11 mouse cellular contexts compared by ENCODE assay signal in the genomic region with DNA sequence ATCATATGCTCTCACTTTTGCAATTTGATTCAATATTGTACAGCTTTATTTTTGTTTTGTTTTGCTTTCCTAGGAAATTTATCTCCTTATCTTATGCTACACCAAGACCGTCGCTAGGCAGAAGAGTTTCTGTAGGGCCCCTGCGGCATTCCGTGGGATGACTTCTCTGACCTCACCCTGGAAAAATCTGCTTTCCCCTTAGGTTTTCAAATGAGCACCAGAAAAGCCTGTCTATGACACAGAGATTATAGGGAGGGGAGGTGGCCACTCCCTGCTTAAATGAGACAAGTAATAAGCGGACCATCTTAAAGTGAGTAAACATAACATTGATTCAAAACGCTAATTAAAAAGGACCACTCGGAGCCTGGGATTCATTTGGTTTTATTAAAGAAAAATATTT. TPM values are rescaled to one million over a fixed set of nuclear protein-coding genes. Genes with fewer than 3 reads are reported as not detected.
DNase-seq lines count a peak whose midpoint lies in the region; ATAC-seq and TF ChIP-seq lines count a peak whose summit lies in the region.
"Had no signal": no experiment of that assay in that cellular context is flagged by ENCODE, and none has a peak within 500 bp of the region (broad histone marks: within the 10 kb centered on the region; RNA-seq: fewer than 3 reads in every experiment).

No protein-coding gene starts in this region.

- TF ChIP-seq CTCF in liver, postnatal 0 days (IDR thresholded peaks at IDR 0.05; ENCODE audit: low read depth) = no peak

- no peak overlapping the region for H3K27ac ChIP-seq in heart, embryonic 12.5 days (ENCODE audit: poor library complexity, severe bottlenecking)
- peak overlapping the region; percentile 20; the same call in 1 of the 2 replicates for H3K27ac ChIP-seq in lung, embryonic 15.5 days
- peak overlapping the region; percentile 41 for H3K27ac ChIP-seq in liver, postnatal 0 days (ENCODE audit: low read depth)
- H3K27ac ChIP-seq: forebrain, embryonic 12.5 days; neural tube, embryonic 13.5 days had no signal

- no peaks in the 10 kb centered on the region for H3K36me3 ChIP-seq in heart, embryonic 12.5 days
- H3K36me3 ChIP-seq in lung, embryonic 15.5 days = no peaks in the 10 kb centered on the region
- H3K36me3 ChIP-seq in liver, postnatal 0 days (replicated peaks; ENCODE audit: insufficient read depth, low read length) = no peaks in the 10 kb centered on the region
- H3K36me3 ChIP-seq: forebrain, embryonic 12.5 days; neural tube, embryonic 13.5 days had no signal

- no peak for ATAC-seq in heart, embryonic 12.5 days (ENCODE audit: insufficient number of reproducible peaks, low FRiP score)
- ATAC-seq in lung, embryonic 15.5 days (ENCODE audit: borderline replicate concordance, extremely low read depth, low FRiP score, low TSS enrichment) = no peak
- ATAC-seq in liver, postnatal 0 days = no peak

- TF ChIP-seq EP300 in liver, postnatal 0 days (IDR thresholded peaks at IDR 0.05; ENCODE audit: low read depth) = no peak

- H3K4me2 ChIP-seq in heart, embryonic 12.5 days = no peak overlapping the region; the same call in 1 of the 2 replicates
- H3K4me2 ChIP-seq in lung, embryonic 15.5 days = peak overlapping the region; percentile 31
- H3K4me2 ChIP-seq in liver, postnatal 0 days (ENCODE audit: low read depth, low read length) = peak overlapping the region; percentile 41
- H3K4me2 ChIP-seq: forebrain, embryonic 12.5 days; neural tube, embryonic 13.5 days had no signal

- intact Hi-C loops in left cerebral cortex, postnatal 36 days (cut with DNase I) = no loop called here

- no peaks in the 10 kb centered on the region for H3K27me3 ChIP-seq in heart, embryonic 12.5 days (replicated peaks)
- H3K27me3 ChIP-seq in lung, embryonic 15.5 days = no peaks in the 10 kb centered on the region
- H3K27me3 ChIP-seq in liver, postnatal 0 days (ENCODE audit: insufficient read depth, low read length) = no peaks in the 10 kb centered on the region
- H3K27me3 ChIP-seq: forebrain, embryonic 12.5 days; neural tube, embryonic 13.5 days had no signal

- WGBS in heart, embryonic 12.5 days = 40% methylated on average over 7 of the region's 7 CpGs
- 51% methylated on average over 7 of the region's 7 CpGs for WGBS in lung, embryonic 15.5 days
- WGBS in liver, postnatal 0 days (ENCODE audit: insufficient replicate concordance) = 44% methylated on average over 7 of the region's 7 CpGs

- peak; percentile 86 for DNase-seq in heart, adult 11 months
- DNase-seq in lung, postnatal 25 days (ENCODE audit: low spot score) = no peak
- DNase-seq in liver, postnatal 0 days = no peak
- no peak for DNase-seq in cerebellum, postnatal 14 days
- DNase-seq in left cerebral cortex, postnatal 36 days (ENCODE audit: low spot score in 2 of 2) = no peak
- DNase-seq in adrenal gland, adult 8-10 months = no peak
- DNase-seq: cerebellum, adult 11-12 months had no signal

- H3K4me1 ChIP-seq in heart, embryonic 12.5 days (replicated peaks) = 0 out of 2 replicates have a peak, but pooled peaks cover 5% of the 10 kb centered on the region
- peaks cover 5% of the 10 kb centered on the region; the same call in 1 of the 2 replicates for H3K4me1 ChIP-seq in lung, embryonic 15.5 days
- no peaks in the 10 kb centered on the region for H3K4me1 ChIP-seq in liver, postnatal 0 days (ENCODE audit: insufficient read depth)
- H3K4me1 ChIP-seq: forebrain, embryonic 12.5 days; neural tube, embryonic 13.5 days had no signal

- H3K9ac ChIP-seq in heart, embryonic 12.5 days = no peak overlapping the region
- 0 out of 2 replicates have a peak overlapping the region, but pooled peaks have one; percentile 17 for H3K9ac ChIP-seq in lung, embryonic 15.5 days
- 0 out of 2 replicates have a peak overlapping the region, but pooled peaks have one; percentile 10 for H3K9ac ChIP-seq in liver, postnatal 0 days (replicated peaks)
- H3K9ac ChIP-seq: forebrain, embryonic 12.5 days; neural tube, embryonic 13.5 days had no signal

- H3K4me3 ChIP-seq in heart, embryonic 12.5 days = no peak overlapping the region
- peak overlapping the region; percentile 31 for H3K4me3 ChIP-seq in lung, embryonic 15.5 days
- peak overlapping the region; percentile 33 for H3K4me3 ChIP-seq in liver, postnatal 0 days (ENCODE audit: low read depth, low read length)
- H3K4me3 ChIP-seq: forebrain, embryonic 12.5 days; neural tube, embryonic 13.5 days had no signal

- H3K9me3 ChIP-seq in heart, embryonic 12.5 days (replicated peaks) = no peaks in the 10 kb centered on the region
- H3K9me3 ChIP-seq in lung, embryonic 15.5 days = no peaks in the 10 kb centered on the region
- H3K9me3 ChIP-seq in liver, postnatal 0 days (ENCODE audit: low read length) = no peaks in the 10 kb centered on the region
- H3K9me3 ChIP-seq: forebrain, embryonic 12.5 days; neural tube, embryonic 13.5 days had no signal

RNA-seq across cellular contexts. Expression of a gene that starts 1.0 kb away (rescaled TPM):
- polyA plus RNA-seq in heart, embryonic 12.5 days (2016; fragmentation: Nextera tagmentation; extraction: Ambion mirVana) = 15.8 and 17.4 TPM in 2 replicates
- polyA plus RNA-seq in lung, embryonic 15.5 days (2015; fragmentation: Nextera tagmentation; extraction: Ambion mirVana) = 182 and 191 TPM in 2 replicates
- polyA plus RNA-seq in liver, postnatal 0 days (2015; fragmentation: Nextera tagmentation; extraction: Ambion mirVana) = 152 and 153 TPM in 2 replicates
- total RNA-seq in left cerebral cortex, postnatal 36 days (2021) = 1 to 10 TPM; 1.1 to 2.3 TPM
- total RNA-seq in adrenal gland, adult 8-10 months (2022) = 10 to 100 TPM; 13.1 to 47.7 (median 20.0) TPM
